ENCODE assay signal across 17 mouse cellular contexts in genomic region chr3:28142121-28142520, GRCm38 (mm10).
DNase-seq lines count a peak whose midpoint lies in the region; TF ChIP-seq lines count a peak whose summit lies in the region.
"Had no signal": no experiment of that assay in that cellular context is flagged by ENCODE, and none has a peak within 500 bp of the region (broad histone marks: within the 10 kb centered on the region; RNA-seq: fewer than 3 reads in every experiment).

No protein-coding gene starts in this region.

- no peaks in the 10 kb centered on the region for H3K79me2 ChIP-seq in heart, adult 2 months (replicated peaks; ENCODE audit: control insufficient read depth, insufficient read depth, low read length)

- no peak for TF ChIP-seq EP300 in heart, adult 2 months (IDR thresholded peaks at IDR 0.05; ENCODE audit: insufficient read depth, low read depth, low read length)

- peaks cover 8% of the 10 kb centered on the region for H3K4me1 ChIP-seq in heart, adult 2 months (ENCODE audit: control insufficient read depth, insufficient read depth, low read length)
- no peaks in the 10 kb centered on the region for H3K4me1 ChIP-seq in heart, embryonic 10.5 days
- H3K4me1 ChIP-seq: embryonic facial prominence, embryonic 13.5 days; heart, embryonic 13.5 days; hindbrain, embryonic 13.5 days; limb, embryonic 10.5 days; lung, embryonic 15.5 days; neural tube, embryonic 13.5 days had no signal

- no peak for TF ChIP-seq CTCF in heart, adult 2 months (IDR thresholded peaks at IDR 0.05)
- no peak for TF ChIP-seq CTCF in layer of hippocampus, adult 2 months (conservative IDR thresholded peaks at IDR 0.05)

- H3K9ac ChIP-seq in heart, adult 2 months (ENCODE audit: low read depth, low read length) = no peak overlapping the region
- H3K9ac ChIP-seq: embryonic facial prominence, embryonic 13.5 days; heart, embryonic 13.5 days; hindbrain, embryonic 13.5 days; lung, embryonic 15.5 days; neural tube, embryonic 13.5 days had no signal

- no peaks in the 10 kb centered on the region for H3K9me3 ChIP-seq in heart, embryonic 10.5 days
- H3K9me3 ChIP-seq: embryonic facial prominence, embryonic 13.5 days; hindbrain, embryonic 13.5 days; limb, embryonic 10.5 days; lung, embryonic 15.5 days; neural tube, embryonic 13.5 days had no signal

- no peak for TF ChIP-seq POLR2A in heart, adult 2 months (IDR thresholded peaks at IDR 0.05; ENCODE audit: insufficient read depth, low read depth, low read length)

- DNase-seq in heart, adult 2 months = peak; percentile 49 to 73
- no peak for DNase-seq in heart, embryonic 10.5 days (ENCODE audit: low spot score)
- peak; percentile 22 for DNase-seq in NIH3T3 (ENCODE audit: low read depth)
- DNase-seq in heart, adult 9 months (ENCODE audit: low spot score in 2 of 2) = peak; percentile 79
- DNase-seq in lung, postnatal 14 days = peak; percentile 45
- no peak for DNase-seq in layer of hippocampus, adult 9-11 months
- no peak for DNase-seq in layer of hippocampus, adult 2 months (ENCODE audit: low spot score in 2 of 2)
- DNase-seq: cerebellum, adult 9-10 months; right cerebral cortex, postnatal 14 days; thymus, postnatal 25 days had no signal

- H3K27me3 ChIP-seq in heart, adult 2 months (ENCODE audit: control insufficient read depth, insufficient read depth, low read length) = no peaks in the 10 kb centered on the region
- no peaks in the 10 kb centered on the region for H3K27me3 ChIP-seq in heart, embryonic 10.5 days (ENCODE audit: insufficient read depth, poor library complexity, severe bottlenecking)
- H3K27me3 ChIP-seq: embryonic facial prominence, embryonic 13.5 days; heart, embryonic 13.5 days; hindbrain, embryonic 13.5 days; lung, embryonic 15.5 days; neural tube, embryonic 13.5 days had no signal

- no peaks in the 10 kb centered on the region for H3K36me3 ChIP-seq in heart, adult 2 months (ENCODE audit: control insufficient read depth, insufficient read depth, low read length)
- H3K36me3 ChIP-seq in heart, embryonic 10.5 days = no peaks in the 10 kb centered on the region; the same call in 1 of the 2 replicates
- H3K36me3 ChIP-seq: embryonic facial prominence, embryonic 13.5 days; hindbrain, embryonic 13.5 days; limb, embryonic 10.5 days; lung, embryonic 15.5 days; neural tube, embryonic 13.5 days had no signal

- no peak overlapping the region for H3K4me3 ChIP-seq in heart, adult 2 months
- H3K4me3 ChIP-seq in heart, embryonic 10.5 days = no peak overlapping the region
- no peak overlapping the region for H3K4me3 ChIP-seq in layer of hippocampus, adult 2 months
- H3K4me3 ChIP-seq: embryonic facial prominence, embryonic 13.5 days; heart, embryonic 13.5 days; hindbrain, embryonic 13.5 days; limb, embryonic 10.5 days; lung, embryonic 15.5 days; neural tube, embryonic 13.5 days had no signal

- intact Hi-C loops in heart, adult 2 months (cut with DNase I) = no loop called here

- H3K27ac ChIP-seq in heart, adult 2 months = no peak overlapping the region
- no peak overlapping the region for H3K27ac ChIP-seq in heart, embryonic 10.5 days
- H3K27ac ChIP-seq in layer of hippocampus, adult 2 months = no peak overlapping the region
- H3K27ac ChIP-seq: embryonic facial prominence, embryonic 13.5 days; heart, embryonic 13.5 days; hindbrain, embryonic 13.5 days; kidney, postnatal 0 days; limb, embryonic 10.5 days; lung, embryonic 15.5 days; neural tube, embryonic 13.5 days had no signal

- 68% methylated on average over 2 of the region's 2 CpGs for WGBS in heart, adult 2 months
- 69% methylated on average over 2 of the region's 2 CpGs for WGBS in heart, embryonic 10.5 days

Comparison
In these comparisons a context has a peak if more than half of its experiments do, and no peak if none do; other contexts are left out.
1. DNase-seq: peak in heart, adult 2 months (2 of 2), NIH3T3 (single experiment), heart, adult 9 months (2 of 2) and lung, postnatal 14 days (single experiment); none in heart, embryonic 10.5 days (single experiment), layer of hippocampus, adult 9-11 months (single experiment) and layer of hippocampus, adult 2 months (0 of 2).